Mouse (Mus musculus) olfactory bulb, adult 2 months (tissue): ENCODE measurements around the gene Cplx3. TPM values are rescaled to one million over a fixed set of nuclear protein-coding genes. Genes with fewer than 3 reads are reported as not detected.

Experiments
- H3K27ac ChIP-seq: fragments of 200-500 bp; 2 replicates; pipeline ENCODE4 v1.5.1; 2012; ENCODE audit warnings: low read depth, low read length; ENCODE audit not compliant: insufficient read depth
- H3K4me1 ChIP-seq: fragments of 200-500 bp; 2 replicates; pipeline ENCODE4 v1.6.1; 2012; ENCODE audit warnings: low read length; ENCODE audit not compliant: control insufficient read depth, insufficient read depth
- H3K4me3 ChIP-seq: fragments of 200-500 bp; 2 replicates; pipeline ENCODE4 v1.5.1; 2012; ENCODE audit warnings: mild to moderate bottlenecking, low read depth, low read length, moderate library complexity; ENCODE audit not compliant: insufficient read depth
- CTCF ChIP-seq: fragments of 200-500 bp; IDR thresholded peaks from 2 replicates; pipeline ENCODE4 v1.5.1; 2012; ENCODE audit warnings: low read depth, mild to moderate bottlenecking, low read length, moderate library complexity; ENCODE audit not compliant: insufficient read depth
- POLR2A ChIP-seq: fragments of 200-500 bp; IDR thresholded peaks from 2 replicates; pipeline ENCODE4 v1.6.1; 2012; ENCODE audit warnings: mild to moderate bottlenecking, low read depth, low read length, moderate library complexity; ENCODE audit not compliant: insufficient read depth
- WGBS: fragments of 180-500 bp; shearing (Covaris S2); methylation state at CpG from one replicate; pipeline ENCODE4 v1.1.7; 2018; 5-methylcytosine and 5-hydroxymethylcytosine counted together
- polyA plus RNA-seq: library from polyadenylated mRNA; stranded (reverse); fragments of >200 nt; gene quantifications from 2 replicates; pipeline ENCODE4 v1.2.4, GENCODE M21; 2012; ENCODE audit warnings: low replicate concordance; ENCODE audit not compliant: missing spikeins, insufficient read depth, insufficient read length

The Cplx3 gene
- polyA plus RNA-seq, 1 experiment = not detected

GRCm38 (mm10) chr9:57610359-57610826 lies 4.3 kb upstream of the Cplx3 start:
- TF ChIP-seq CTCF (no peak), POLR2A (no peak)
- H3K4me3 ChIP-seq = no peak overlapping the region
- 59% methylated on average over 3 of the region's 3 CpGs for WGBS
- no peak overlapping the region for H3K27ac ChIP-seq
- peaks cover 8% of the 10 kb centered on the region for H3K4me1 ChIP-seq

- Histone ChIP-seq H3K4me1 (peaks cover 8% of the 10 kb centered on the region), H3K4me3 (no peak overlapping the region), H3K27ac (no peak overlapping the region)
- 81% methylated on average over 3 of the region's 3 CpGs for WGBS
- TF ChIP-seq POLR2A (no peak), CTCF (no peak)
These were observed 3.7 kb upstream of the Cplx3 start for GRCm38 (mm10) chr9:57609803-57610202.

GRCm38 (mm10) chr9:57605503-57605902 lies 578 bp downstream of the Cplx3 start:
- Histone ChIP-seq H3K4me3 (no peak overlapping the region), H3K27ac (no peak overlapping the region), H3K4me1 (peaks cover 17% of the 10 kb centered on the region)
- TF ChIP-seq POLR2A (no peak), CTCF (no peak)
- WGBS = 13% methylated on average over 9 of the region's 9 CpGs

- Histone ChIP-seq H3K27ac (no peak overlapping the region), H3K4me1 (peaks cover 17% of the 10 kb centered on the region), H3K4me3 (no peak overlapping the region)
- TF ChIP-seq CTCF (no peak), POLR2A (no peak)
- 69% methylated on average over 4 of the region's 4 CpGs for WGBS
These were observed 1.2 kb downstream of the Cplx3 start for GRCm38 (mm10) chr9:57604875-57605274.

GRCm38 (mm10) chr9:57602098-57602497 lies 4.0 kb downstream of the Cplx3 start:
- Histone ChIP-seq H3K4me3 (no peak overlapping the region), H3K4me1 (peaks cover 29% of the 10 kb centered on the region), H3K27ac (no peak overlapping the region)
- WGBS = 53% methylated on average over 8 of the region's 8 CpGs
- TF ChIP-seq CTCF (no peak), POLR2A (no peak)

GRCm38 (mm10) chr9:57601353-57601706 lies 4.8 kb downstream of the Cplx3 start:
- no peak for TF ChIP-seq POLR2A
- TF ChIP-seq CTCF = no peak
- Histone ChIP-seq H3K27ac (no peak overlapping the region; the same call in 1 of the 2 replicates), H3K4me1 (peaks cover 27% of the 10 kb centered on the region), H3K4me3 (no peak overlapping the region)
- 68% methylated on average over 2 of the region's 2 CpGs for WGBS

- peaks cover 22% of the 10 kb centered on the region for H3K4me1 ChIP-seq
These were observed 5.3 kb downstream of the Cplx3 start for GRCm38 (mm10) chr9:57600620-57601352.

GRCm38 (mm10) chr9:57598851-57599563 lies 7.1 kb downstream of the Cplx3 start:
- Histone ChIP-seq H3K27ac (no peak overlapping the region), H3K4me1 (peaks cover 22% of the 10 kb centered on the region), H3K4me3 (no peak overlapping the region)
- no peak for TF ChIP-seq POLR2A
- no peak for TF ChIP-seq CTCF
- WGBS = 79% methylated on average over 8 of the region's 8 CpGs

More at GRCm38 (mm10) chr9:57600620-57601352, 5.3 kb downstream of the Cplx3 start:
- Histone ChIP-seq H3K4me3 (no peak overlapping the region), H3K27ac (no peak overlapping the region; the same call in 1 of the 2 replicates)
- TF ChIP-seq POLR2A (no peak), CTCF (no peak)
- WGBS = 59% methylated on average over 3 of the region's 3 CpGs

GRCm38 (mm10) chr9:57597929-57598382 lies 8.1 kb downstream of the Cplx3 start:
- no peak overlapping the region for H3K27ac ChIP-seq
- H3K4me1 ChIP-seq = peaks cover 22% of the 10 kb centered on the region
- no peak overlapping the region for H3K4me3 ChIP-seq
- TF ChIP-seq POLR2A = no peak
- no peak for TF ChIP-seq CTCF
- WGBS = 56% methylated on average over 4 of the region's 4 CpGs
